Mouse (Mus musculus) midbrain, embryonic 14.5 days (tissue): Measurements from ENCODE around the gene Sephs2. TPM values are rescaled to one million over a fixed set of nuclear protein-coding genes. Genes with fewer than 3 reads are reported as not detected.
A peak's percentile ranks its signal among the peaks of the same experiment; 100 is the strongest.

Source experiments
- ATAC-seq: fragments of 200-750 bp; cut with Nextera tagmentation; 2 replicates; pipeline ENCODE4 v1.8.0; 2017; ENCODE audit warnings: moderate number of reproducible peaks, moderate library complexity; ENCODE audit not compliant: low FRiP score, low TSS enrichment
- DNase-seq: peaks from one replicate; pipeline ENCODE4 v3.0.0-alpha.2; 2015
- H3K27ac ChIP-seq: fragments of 300-500 bp; sonication (generic); replicated peaks from 2 replicates; pipeline ENCODE4 v1.5.1; 2014; ENCODE audit warnings: mild to moderate bottlenecking, low read depth, low read length, moderate library complexity
- H3K27me3 ChIP-seq: fragments of 300-500 bp; sonication (generic); 2 replicates; pipeline ENCODE4 v1.6.1; 2014; ENCODE audit warnings: low read length, control low read depth, mixed read lengths; ENCODE audit not compliant: control insufficient read depth, insufficient read depth
- H3K36me3 ChIP-seq: fragments of 300-500 bp; sonication (generic); 2 replicates; pipeline ENCODE4 v1.6.1; 2014; ENCODE audit warnings: low read length, control low read depth; ENCODE audit not compliant: control insufficient read depth, insufficient read depth
- H3K4me1 ChIP-seq: fragments of 300-500 bp; sonication (generic); 2 replicates; pipeline ENCODE4 v1.6.1; 2014; ENCODE audit warnings: mild to moderate bottlenecking, antibody characterized with exemption, low read length, control low read depth; ENCODE audit not compliant: control insufficient read depth, insufficient read depth
- H3K4me2 ChIP-seq: fragments of 300-500 bp; sonication (generic); 2 replicates; pipeline ENCODE4 v1.6.1; 2014; ENCODE audit warnings: mild to moderate bottlenecking, low read length, moderate library complexity
- H3K4me3 ChIP-seq: fragments of 300-500 bp; sonication (generic); replicated peaks from 2 replicates; pipeline ENCODE4 v1.5.1; 2014; ENCODE audit warnings: low read depth, low read length
- H3K9ac ChIP-seq: fragments of 300-500 bp; sonication (generic); replicated peaks from 2 replicates; pipeline ENCODE4 v1.6.1; 2014; ENCODE audit warnings: mild to moderate bottlenecking, low read length, moderate library complexity
- H3K9me3 ChIP-seq: fragments of 300-500 bp; sonication (generic); 2 replicates; pipeline ENCODE4 v1.6.1; 2016; ENCODE audit warnings: low read length, control low read depth, mixed read lengths; ENCODE audit not compliant: control insufficient read depth
- WGBS: fragments of 180-500 bp; shearing (Covaris S2); extraction: QIAGEN DNeasy Blood & Tissue Kit; methylation state at CpG from one replicate; pipeline ENCODE4 v1.1.7; 2014; 5-methylcytosine and 5-hydroxymethylcytosine counted together
- polyA plus RNA-seq: library from polyadenylated mRNA; unstranded; fragments of >200 nt; fragmentation: Nextera tagmentation; extraction: Ambion mirVana; gene quantifications from 2 replicates; pipeline ENCODE4 v1.2.1, GENCODE M21; 2014

Gene Sephs2
- polyA plus RNA-seq, 1 experiment from 2014 or later, result 78.4 TPM

DNA sequence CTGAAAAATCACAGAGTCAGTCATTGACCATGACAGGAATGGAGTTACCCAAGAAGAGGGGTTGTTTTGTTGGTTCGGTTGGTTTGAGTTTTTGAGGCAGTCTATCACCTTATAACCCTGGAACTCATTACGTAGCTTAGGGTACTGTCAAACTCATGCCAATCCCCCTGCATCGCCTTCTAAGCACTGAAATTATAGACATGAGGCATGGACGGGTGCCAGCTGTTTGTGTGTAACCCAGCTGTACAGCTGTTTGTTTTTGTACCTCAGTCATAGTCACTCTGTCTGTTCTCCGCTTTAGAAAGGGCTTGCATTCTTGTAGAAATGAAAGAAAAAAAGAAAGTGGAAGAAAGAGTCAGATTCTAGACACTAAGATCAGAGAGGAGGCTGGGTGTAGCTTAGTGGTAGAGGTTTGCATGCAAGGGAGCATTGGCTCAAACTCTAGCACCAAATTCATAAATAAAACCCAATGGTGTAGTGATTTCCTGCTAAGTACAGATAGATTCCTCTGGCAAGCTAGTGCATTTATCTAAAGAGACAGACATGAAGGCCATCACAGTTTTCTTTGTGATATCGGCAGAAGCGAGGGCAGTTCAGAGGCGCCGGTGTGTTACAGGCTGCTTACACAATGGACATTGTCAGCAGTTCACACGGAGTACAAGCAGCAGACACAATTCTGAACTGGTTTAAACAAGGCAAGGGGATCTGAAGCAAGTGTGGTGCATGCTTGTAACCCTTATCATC, 11.5 kb downstream of the Sephs2 start:
- H3K4me2 ChIP-seq, result no peak overlapping the region
- H3K4me1 ChIP-seq, result peaks cover 7% of the 10 kb centered on the region; the same call in 1 of the 2 replicates
- no peak overlapping the region for H3K4me3 ChIP-seq
- no peak overlapping the region for H3K27ac ChIP-seq
- DNase-seq, result no peak
- ATAC-seq, result no peak
- no peaks in the 10 kb centered on the region for H3K9me3 ChIP-seq
- no peak overlapping the region for H3K9ac ChIP-seq
- 85% methylated on average over 10 of the region's 10 CpGs for WGBS
- H3K36me3 ChIP-seq, result no peaks in the 10 kb centered on the region
- no peaks in the 10 kb centered on the region for H3K27me3 ChIP-seq

- H3K4me3 ChIP-seq, result peak within 1 kb of the TSS; percentile 56
- no peaks in the 10 kb centered on the region for H3K9me3 ChIP-seq
- no peak within 1 kb of the TSS for H3K27ac ChIP-seq
- H3K27me3 ChIP-seq, result no peaks in the 10 kb centered on the region
- peak; percentile 98 for ATAC-seq
- peaks cover 5% of the 10 kb centered on the region; the same call in 1 of the 2 replicates for H3K36me3 ChIP-seq
- H3K9ac ChIP-seq, result peak within 1 kb of the TSS; percentile 56
- DNase-seq, result peak; percentile 98
- under 1% methylated on average over 50 of the region's 50 CpGs for WGBS
- peak within 1 kb of the TSS; percentile 68 for H3K4me2 ChIP-seq
- H3K4me1 ChIP-seq, result peaks cover 7% of the 10 kb centered on the region; the same call in 1 of the 2 replicates
Measured at GRCm38 (mm10) chr7:127260309-127261111, 13.3 kb downstream of the Sephs2 start, which contains the start of gene Dctpp1. TSS of gene Dctpp1 (minus strand) at chr7:127260709.

- Histone ChIP-seq H3K36me3 (peaks cover 5% of the 10 kb centered on the region; the same call in 1 of the 2 replicates), H3K27ac (no peak overlapping the region), H3K4me3 (peak overlapping the region; percentile 56), H3K27me3 (no peaks in the 10 kb centered on the region), H3K9me3 (no peaks in the 10 kb centered on the region), H3K4me2 (peak overlapping the region; percentile 68), H3K4me1 (peaks cover 15% of the 10 kb centered on the region), H3K9ac (no peak overlapping the region)
- no peak for ATAC-seq
- DNase-seq, result no peak
- 72% methylated on average over 8 of the region's 8 CpGs for WGBS
Measured at GRCm38 (mm10) chr7:127259186-127259905, 14.5 kb downstream of the Sephs2 start.

DNA sequence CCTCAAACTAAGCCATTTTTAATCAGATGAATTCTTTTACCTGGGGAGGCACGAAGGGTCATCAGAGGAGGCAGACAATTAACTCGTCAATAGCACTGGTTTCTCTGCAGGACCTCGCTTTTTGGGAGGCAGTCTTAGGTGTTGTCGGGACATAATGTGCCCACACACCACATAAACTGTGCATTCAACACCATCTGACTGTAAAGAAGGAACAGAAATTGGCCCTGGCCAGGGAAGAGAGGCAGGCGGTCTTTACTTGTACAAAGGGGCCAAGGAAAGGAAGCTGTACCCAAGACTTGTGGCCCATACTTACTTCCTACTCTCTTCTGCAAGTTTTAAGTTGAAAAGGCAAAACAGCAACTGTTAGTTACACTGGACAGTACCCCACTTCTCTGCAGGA, 17.3 kb downstream of the Sephs2 start:
- peaks cover 5% of the 10 kb centered on the region; the same call in 1 of the 2 replicates for H3K36me3 ChIP-seq
- DNase-seq, result no peak
- no peak overlapping the region for H3K4me3 ChIP-seq
- H3K9me3 ChIP-seq, result no peaks in the 10 kb centered on the region
- no peaks in the 10 kb centered on the region for H3K27me3 ChIP-seq
- no peak overlapping the region for H3K27ac ChIP-seq
- WGBS, result 89% methylated on average over 5 of the region's 5 CpGs
- no peak for ATAC-seq
- H3K4me1 ChIP-seq, result peaks cover 15% of the 10 kb centered on the region
- no peak overlapping the region for H3K4me2 ChIP-seq
- H3K9ac ChIP-seq, result no peak overlapping the region

DNA sequence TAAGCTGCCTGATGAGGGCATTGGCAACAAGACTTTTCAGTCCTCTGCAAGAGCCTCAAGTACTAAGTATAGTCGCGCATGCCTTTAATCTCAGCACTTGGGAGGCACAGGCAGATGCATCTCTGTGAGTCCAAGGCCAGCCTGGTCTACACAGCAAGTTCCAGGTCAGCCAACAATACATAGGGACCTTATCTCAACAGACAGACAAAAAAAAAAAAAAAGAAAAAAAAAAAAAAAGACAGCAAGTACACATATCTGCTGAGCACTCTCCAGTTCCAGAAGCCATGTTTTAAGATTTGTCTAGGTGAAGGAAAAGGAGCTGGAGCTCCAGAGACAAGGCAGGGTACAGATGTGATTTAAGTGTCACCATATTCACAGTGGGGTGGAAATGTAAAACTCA, 17.9 kb downstream of the Sephs2 start:
- H3K27me3 ChIP-seq, result no peaks in the 10 kb centered on the region
- no peak overlapping the region for H3K4me3 ChIP-seq
- DNase-seq (no peak), ATAC-seq (no peak)
- H3K9ac ChIP-seq, result no peak overlapping the region
- H3K27ac ChIP-seq, result no peak overlapping the region
- H3K4me2 ChIP-seq, result no peak overlapping the region
- peaks cover 8% of the 10 kb centered on the region; the same call in 1 of the 2 replicates for H3K36me3 ChIP-seq
- no peaks in the 10 kb centered on the region for H3K9me3 ChIP-seq
- 84% methylated on average over 2 of the region's 2 CpGs for WGBS
- H3K4me1 ChIP-seq, result peaks cover 13% of the 10 kb centered on the region

DNA sequence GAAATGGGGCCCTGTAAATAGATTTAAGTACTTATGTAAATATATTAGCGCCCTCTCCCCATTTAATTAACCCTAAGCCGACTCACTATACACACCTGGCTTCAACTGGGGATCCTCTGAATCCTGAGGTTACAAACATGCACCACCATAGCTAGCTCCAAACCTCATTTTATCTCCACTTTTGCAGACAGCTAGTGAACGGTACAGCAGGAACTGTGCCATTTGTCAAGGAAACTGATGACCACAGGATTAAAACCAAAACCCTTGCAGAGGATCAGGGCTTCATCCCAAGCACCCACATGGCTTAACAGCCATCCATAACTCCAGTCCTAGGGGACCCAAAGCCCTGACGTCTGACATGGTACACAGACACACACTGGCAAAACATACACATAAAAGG, 18.8 kb downstream of the Sephs2 start:
- H3K4me1 ChIP-seq, result peaks cover 12% of the 10 kb centered on the region; the same call in 1 of the 2 replicates
- peak overlapping the region; percentile 66 for H3K4me2 ChIP-seq
- peak overlapping the region; percentile 79 for H3K9ac ChIP-seq
- ATAC-seq (no peak), DNase-seq (no peak)
- no peaks in the 10 kb centered on the region for H3K9me3 ChIP-seq
- H3K36me3 ChIP-seq, result peaks cover 10% of the 10 kb centered on the region
- 35% methylated on average over 4 of the region's 4 CpGs for WGBS
- H3K4me3 ChIP-seq, result peak overlapping the region; percentile 56
- H3K27me3 ChIP-seq, result no peaks in the 10 kb centered on the region
- peak overlapping the region; percentile 91 for H3K27ac ChIP-seq

DNA sequence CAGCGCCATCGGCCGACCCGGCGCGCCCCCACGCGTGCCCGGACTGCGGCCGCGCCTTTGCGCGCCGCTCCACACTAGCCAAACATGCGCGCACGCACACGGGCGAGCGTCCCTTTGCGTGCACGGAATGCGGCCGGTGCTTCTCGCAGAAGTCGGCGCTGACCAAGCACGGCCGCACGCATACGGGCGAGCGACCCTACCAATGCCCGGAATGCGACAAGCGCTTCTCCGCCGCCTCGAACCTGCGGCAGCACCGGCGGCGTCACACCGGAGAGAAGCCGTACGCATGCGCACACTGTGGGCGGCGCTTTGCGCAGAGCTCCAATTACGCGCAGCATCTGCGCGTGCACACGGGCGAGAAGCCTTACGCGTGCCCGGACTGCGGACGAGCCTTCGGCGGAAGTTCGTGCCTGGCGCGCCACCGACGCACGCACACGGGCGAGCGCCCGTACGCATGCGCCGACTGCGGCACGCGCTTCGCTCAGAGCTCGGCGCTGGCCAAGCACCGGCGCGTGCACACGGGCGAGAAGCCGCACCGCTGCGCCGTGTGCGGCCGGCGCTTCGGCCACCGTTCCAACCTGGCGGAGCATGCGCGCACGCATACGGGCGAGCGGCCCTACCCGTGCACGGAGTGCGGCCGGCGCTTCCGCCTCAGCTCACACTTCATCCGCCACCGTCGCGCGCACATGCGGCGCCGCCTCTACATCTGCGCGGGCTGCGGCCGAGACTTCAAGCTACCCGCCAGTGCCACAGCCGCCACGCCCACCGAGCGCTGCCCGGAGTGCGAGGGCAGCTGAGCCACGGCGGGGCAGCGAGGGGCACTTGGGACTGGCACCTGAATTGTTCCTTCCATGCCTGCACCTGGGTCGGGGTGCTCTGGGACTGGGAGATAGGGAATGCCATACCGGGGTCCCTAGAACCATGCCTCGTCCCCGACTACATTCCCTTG, 19.8 kb downstream of the Sephs2 start:
- peak overlapping the region; percentile 66 for H3K4me2 ChIP-seq
- H3K27me3 ChIP-seq, result no peaks in the 10 kb centered on the region
- H3K27ac ChIP-seq, result peak overlapping the region; percentile 91
- peak overlapping the region; percentile 79 for H3K9ac ChIP-seq
- DNase-seq (peak; percentile 100), ATAC-seq (peak; percentile 95)
- H3K9me3 ChIP-seq, result no peaks in the 10 kb centered on the region
- H3K4me3 ChIP-seq, result peak overlapping the region; percentile 56
- H3K4me1 ChIP-seq, result peaks cover 8% of the 10 kb centered on the region; the same call in 1 of the 2 replicates
- peaks cover 19% of the 10 kb centered on the region for H3K36me3 ChIP-seq
- WGBS, result under 1% methylated on average over 136 of the region's 136 CpGs
